Mouse (Mus musculus) fibroblast of lung, adult 2 months (primary cell): ENCODE data around the gene Arid3a.

ENCODE experiments used
- DNase-seq: peaks from one replicate; pipeline ENCODE4 v3.0.0-alpha.2; 2011; ENCODE audit warnings: low read depth

Gene Arid3a

GRCm38 (mm10) chr10:79976071-79976721 is 49.4 kb downstream of the Arid3a start:
- no peak for DNase-seq

- no peak for DNase-seq
Measured at GRCm38 (mm10) chr10:79976722-79977107, 49.9 kb downstream of the Arid3a start.

GRCm38 (mm10) chr10:79977324-79977723 is 50.5 kb downstream of the Arid3a start:
- DNase-seq: no peak

- no peak for DNase-seq
Measured at GRCm38 (mm10) chr10:79978061-79978460, 51.2 kb downstream of the Arid3a start.

GRCm38 (mm10) chr10:79979401-79980155 is 52.7 kb downstream of the Arid3a start:
- DNase-seq: no peak

GRCm38 (mm10) chr10:79983205-79983604 is 56.4 kb downstream of the Arid3a start:
- no peak for DNase-seq

GRCm38 (mm10) chr10:79983670-79984069 is 56.8 kb downstream of the Arid3a start:
- no peak for DNase-seq

GRCm38 (mm10) chr10:79984195-79984816 is 57.5 kb downstream of the Arid3a start, which contains the start of gene Tmem259:
Gene Tmem259, minus strand, starts transcription at chr10:79984330.
- DNase-seq: no peak

- peak; percentile 99 for DNase-seq
Measured at GRCm38 (mm10) chr10:79984871-79985270, 58.0 kb downstream of the Arid3a start.

GRCm38 (mm10) chr10:79985334-79986231 is 58.7 kb downstream of the Arid3a start:
- DNase-seq: no peak

- no peak for DNase-seq
Measured at GRCm38 (mm10) chr10:79986232-79986878, 59.5 kb downstream of the Arid3a start.

- DNase-seq: peak; percentile 64
Measured at GRCm38 (mm10) chr10:79986963-79987362, 60.1 kb downstream of the Arid3a start.

- no peak for DNase-seq
Measured at GRCm38 (mm10) chr10:79987771-79988505, 61.1 kb downstream of the Arid3a start.

GRCm38 (mm10) chr10:79988506-79989271 is 61.8 kb downstream of the Arid3a start, which contains the start of gene Cnn2:
Gene Cnn2, plus strand, starts transcription at chr10:79988584.
- no peak for DNase-seq

- no peak for DNase-seq
Measured at GRCm38 (mm10) chr10:79989272-79989786, 62.5 kb downstream of the Arid3a start.

GRCm38 (mm10) chr10:79989870-79990269 is 63.0 kb downstream of the Arid3a start:
- no peak for DNase-seq

- DNase-seq: no peak
Measured at GRCm38 (mm10) chr10:79991099-79991498, 64.3 kb downstream of the Arid3a start.

GRCm38 (mm10) chr10:79991548-79991947 is 64.7 kb downstream of the Arid3a start:
- DNase-seq: no peak

GRCm38 (mm10) chr10:79994397-79995115 is 67.7 kb downstream of the Arid3a start:
- DNase-seq: no peak
